Mouse (Mus musculus): ENCODE data around the gene Commd7. TPM values are rescaled to one million over a fixed set of nuclear protein-coding genes. Genes with fewer than 3 reads are reported as not detected.
A peak's percentile ranks its signal among the peaks of the same experiment; 100 is the strongest.

Gene Commd7
- total and polyA plus RNA-seq, 2 experiments from 2014 or later = 10.5 to 45.5 TPM

DNA sequence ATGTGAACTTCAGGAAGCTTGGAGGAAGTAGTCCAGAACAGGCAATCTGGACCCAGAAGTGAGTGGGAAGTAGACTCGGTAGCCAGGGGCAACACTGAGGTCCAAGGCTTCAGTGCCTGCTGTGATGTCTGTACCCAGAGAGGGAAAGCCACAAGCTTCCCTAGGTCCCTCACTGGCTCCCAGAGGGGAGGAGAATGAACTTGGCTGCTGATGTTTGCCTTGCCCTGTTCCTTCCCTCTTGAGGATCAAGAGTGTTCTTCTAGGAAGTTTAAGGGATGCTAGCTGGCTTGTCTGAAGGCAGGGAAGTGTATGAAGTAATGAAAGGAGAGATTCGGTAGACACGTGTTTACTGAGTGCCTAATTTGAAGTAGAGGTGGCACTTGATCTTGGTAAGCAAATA, 9.9 kb upstream of the Commd7 start:
- no peak overlapping the region for H3K27ac ChIP-seq (ENCODE audit: low read depth)
- no peak overlapping the region for H3K9ac ChIP-seq (replicated peaks; ENCODE audit: low read depth, low read length)
- ATAC-seq (ENCODE audit: insufficient read depth, low read depth) (no peak), DNase-seq (ENCODE audit: low spot score) (no peak)
- no peaks in the 10 kb centered on the region for H3K9me3 ChIP-seq (replicated peaks; ENCODE audit: control insufficient read depth, low read length)
- no peaks in the 10 kb centered on the region for H3K36me3 ChIP-seq (replicated peaks; ENCODE audit: control insufficient read depth, insufficient read depth, low read length)
- TF ChIP-seq CTCF (IDR thresholded peaks at IDR 0.05; ENCODE audit: low read depth) = no peak
- TF ChIP-seq EP300 (IDR thresholded peaks at IDR 0.05; ENCODE audit: low read depth) = no peak
- no peaks in the 10 kb centered on the region for H3K4me1 ChIP-seq (ENCODE audit: control insufficient read depth, insufficient read depth)
- H3K27me3 ChIP-seq (ENCODE audit: control insufficient read depth, insufficient read depth, low read length) = no peaks in the 10 kb centered on the region
- H3K4me2 ChIP-seq (ENCODE audit: low read depth, low read length) = no peak overlapping the region
- WGBS = 32% methylated on average over 3 of the region's 3 CpGs
- no peak overlapping the region for H3K4me3 ChIP-seq (ENCODE audit: low read depth, low read length)

DNA sequence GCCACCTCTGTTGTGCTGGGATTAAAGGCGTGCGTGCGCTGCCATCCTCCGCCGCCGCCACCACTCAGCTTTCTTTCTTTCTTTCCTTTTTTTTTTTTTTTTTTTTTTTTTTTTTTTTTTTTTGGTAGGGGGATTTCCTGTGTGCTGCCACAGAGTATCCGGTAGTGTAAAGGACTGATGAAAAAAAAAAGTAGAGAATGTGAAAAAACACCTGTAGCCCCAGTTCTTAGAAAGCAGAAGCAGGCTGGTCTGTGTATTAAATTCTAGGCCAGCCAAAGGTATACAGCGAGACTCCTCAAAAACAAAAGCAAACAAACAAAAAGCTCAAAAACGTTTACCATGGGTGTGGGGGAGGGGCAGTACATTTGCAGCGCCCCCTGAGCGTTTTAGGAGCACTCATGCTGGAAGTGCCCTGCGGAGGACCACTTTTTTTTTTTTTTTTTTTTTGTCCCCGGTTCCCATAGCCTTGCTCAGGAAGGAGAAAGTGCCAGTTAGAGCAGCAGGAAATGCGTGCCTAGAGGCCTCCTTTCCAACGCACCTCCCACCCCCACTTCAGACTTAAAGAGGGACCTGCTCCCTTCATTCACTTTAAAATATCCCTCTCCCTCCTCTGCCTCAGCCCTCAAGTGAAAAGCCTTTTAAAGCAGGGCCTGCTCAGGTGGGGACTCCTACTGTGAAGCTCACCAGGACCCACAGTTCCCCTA, 6.5 kb upstream of the Commd7 start:
- no peak overlapping the region for H3K4me2 ChIP-seq (ENCODE audit: low read depth, low read length)
- H3K9ac ChIP-seq (replicated peaks; ENCODE audit: low read depth, low read length) = no peak overlapping the region
- 35% methylated on average over 15 of the region's 15 CpGs for WGBS
- H3K27ac ChIP-seq (ENCODE audit: low read depth) = no peak overlapping the region
- H3K9me3 ChIP-seq (replicated peaks; ENCODE audit: control insufficient read depth, low read length) = no peaks in the 10 kb centered on the region
- H3K4me3 ChIP-seq (ENCODE audit: low read depth, low read length) = no peak overlapping the region
- DNase-seq (ENCODE audit: low spot score) = no peak
- H3K36me3 ChIP-seq (replicated peaks; ENCODE audit: control insufficient read depth, insufficient read depth, low read length) = no peaks in the 10 kb centered on the region
- TF ChIP-seq CTCF (IDR thresholded peaks at IDR 0.05; ENCODE audit: low read depth) (no peak), EP300 (IDR thresholded peaks at IDR 0.05; ENCODE audit: low read depth) (no peak)
- ATAC-seq (ENCODE audit: insufficient read depth, low read depth) = no peak
- H3K4me1 ChIP-seq (ENCODE audit: control insufficient read depth, insufficient read depth) = no peaks in the 10 kb centered on the region
- no peaks in the 10 kb centered on the region for H3K27me3 ChIP-seq (ENCODE audit: control insufficient read depth, insufficient read depth, low read length)

DNA sequence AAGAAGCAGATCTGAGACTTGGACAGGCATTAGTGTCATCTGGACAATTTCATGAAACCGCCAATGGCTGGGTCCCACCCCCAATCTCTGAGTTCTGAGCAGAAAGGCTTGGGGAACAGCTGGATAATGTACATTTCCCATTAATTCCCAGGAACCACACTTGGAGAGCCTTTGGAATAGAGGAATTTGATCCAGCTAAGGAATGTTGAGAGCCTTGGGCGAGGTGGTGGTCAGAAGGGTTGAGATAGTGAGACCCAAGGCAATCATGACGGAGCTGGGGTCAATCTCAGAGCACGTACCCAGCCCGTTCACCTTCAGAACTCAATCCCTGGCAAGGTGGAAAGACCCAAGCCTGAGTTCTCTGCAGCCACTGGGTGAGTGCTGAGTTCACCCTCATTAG, 678 bp upstream of the Commd7 start:
- 36% methylated on average over 5 of the region's 5 CpGs for WGBS
- Histone ChIP-seq H3K9ac (replicated peaks; ENCODE audit: low read depth, low read length) (peak overlapping the region; percentile 92; the same call in 1 of the 2 replicates), H3K36me3 (replicated peaks; ENCODE audit: control insufficient read depth, insufficient read depth, low read length) (peaks cover 3% of the 10 kb centered on the region), H3K27ac (ENCODE audit: low read depth) (peak overlapping the region; percentile 91; the same call in 1 of the 2 replicates), H3K4me2 (ENCODE audit: low read depth, low read length) (peak overlapping the region; percentile 80; the same call in 1 of the 2 replicates), H3K9me3 (replicated peaks; ENCODE audit: control insufficient read depth, low read length) (no peaks in the 10 kb centered on the region), H3K4me1 (ENCODE audit: control insufficient read depth, insufficient read depth) (peaks cover 15% of the 10 kb centered on the region), H3K4me3 (ENCODE audit: low read depth, low read length) (no peak overlapping the region), H3K27me3 (ENCODE audit: control insufficient read depth, insufficient read depth, low read length) (no peaks in the 10 kb centered on the region)
- no peak for DNase-seq (ENCODE audit: low spot score)
- TF ChIP-seq CTCF (IDR thresholded peaks at IDR 0.05; ENCODE audit: low read depth) (0 out of 2 replicates have a peak, but pooled peaks have one; percentile 2), EP300 (IDR thresholded peaks at IDR 0.05; ENCODE audit: low read depth) (no peak)
- ATAC-seq (ENCODE audit: insufficient read depth, low read depth) = no peak

DNA sequence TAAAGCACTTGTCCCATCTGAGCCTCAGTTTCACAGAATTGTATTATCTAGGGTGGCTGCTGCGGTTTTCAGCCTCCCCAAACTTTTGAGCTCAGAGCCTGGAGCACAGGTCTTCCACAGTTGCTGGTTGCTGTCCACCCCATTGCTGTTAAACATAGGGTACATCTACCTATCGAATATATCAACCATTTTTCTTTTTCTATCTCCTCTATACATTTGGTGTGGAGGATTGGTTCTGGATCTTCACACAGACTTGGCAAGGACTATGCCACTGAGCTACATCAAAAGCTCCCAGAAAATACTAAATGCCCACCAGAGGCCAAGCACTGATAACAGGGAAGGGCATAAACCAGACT, 268 bp upstream of the Commd7 start:
- Histone ChIP-seq H3K4me1 (ENCODE audit: control insufficient read depth, insufficient read depth) (peaks cover 15% of the 10 kb centered on the region), H3K9me3 (replicated peaks; ENCODE audit: control insufficient read depth, low read length) (no peaks in the 10 kb centered on the region), H3K9ac (replicated peaks; ENCODE audit: low read depth, low read length) (peak overlapping the region; percentile 92), H3K4me2 (ENCODE audit: low read depth, low read length) (peak overlapping the region; percentile 80), H3K27me3 (ENCODE audit: control insufficient read depth, insufficient read depth, low read length) (no peaks in the 10 kb centered on the region), H3K36me3 (replicated peaks; ENCODE audit: control insufficient read depth, insufficient read depth, low read length) (peaks cover 7% of the 10 kb centered on the region), H3K4me3 (ENCODE audit: low read depth, low read length) (peak overlapping the region; percentile 94), H3K27ac (ENCODE audit: low read depth) (peak overlapping the region; percentile 91)
- no peak for DNase-seq (ENCODE audit: low spot score)
- TF ChIP-seq EP300 (IDR thresholded peaks at IDR 0.05; ENCODE audit: low read depth) = no peak
- TF ChIP-seq CTCF (IDR thresholded peaks at IDR 0.05; ENCODE audit: low read depth) = no peak
- 16% methylated on average over 2 of the region's 2 CpGs for WGBS
- ATAC-seq (ENCODE audit: insufficient read depth, low read depth) = no peak

DNA sequence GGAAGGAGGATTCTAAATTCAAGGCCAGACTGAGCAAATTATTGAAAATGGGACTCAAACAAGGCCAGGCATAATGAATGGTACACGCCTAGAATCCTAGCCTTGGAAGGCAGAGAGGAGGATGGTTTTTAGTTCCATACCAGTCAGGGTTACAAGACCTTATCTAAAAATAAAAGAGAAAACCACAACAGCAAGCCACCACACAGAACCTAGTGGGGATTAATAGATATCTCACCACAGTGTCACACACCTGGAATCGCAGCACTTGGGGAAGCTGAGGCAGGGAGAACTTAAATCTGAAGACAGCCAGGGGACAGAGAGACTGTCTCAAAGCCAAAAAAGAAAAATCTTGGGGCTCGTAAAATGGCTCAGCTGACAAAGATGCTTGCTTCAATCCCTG, 1.6 kb downstream of the Commd7 start:
- H3K9me3 ChIP-seq (replicated peaks; ENCODE audit: control insufficient read depth, low read length) = no peaks in the 10 kb centered on the region
- H3K4me3 ChIP-seq (ENCODE audit: low read depth, low read length) = no peak overlapping the region
- ATAC-seq (ENCODE audit: insufficient read depth, low read depth) = no peak
- H3K9ac ChIP-seq (replicated peaks; ENCODE audit: low read depth, low read length) = no peak overlapping the region
- no peak overlapping the region for H3K27ac ChIP-seq (ENCODE audit: low read depth)
- H3K4me2 ChIP-seq (ENCODE audit: low read depth, low read length) = no peak overlapping the region
- WGBS = 82% methylated on average over 3 of the region's 3 CpGs
- TF ChIP-seq EP300 (IDR thresholded peaks at IDR 0.05; ENCODE audit: low read depth) = no peak
- no peak for TF ChIP-seq CTCF (IDR thresholded peaks at IDR 0.05; ENCODE audit: low read depth)
- H3K36me3 ChIP-seq (replicated peaks; ENCODE audit: control insufficient read depth, insufficient read depth, low read length) = peaks cover 24% of the 10 kb centered on the region
- H3K27me3 ChIP-seq (ENCODE audit: control insufficient read depth, insufficient read depth, low read length) = no peaks in the 10 kb centered on the region
- no peak for DNase-seq (ENCODE audit: low spot score)
- peaks cover 15% of the 10 kb centered on the region for H3K4me1 ChIP-seq (ENCODE audit: control insufficient read depth, insufficient read depth)

DNA sequence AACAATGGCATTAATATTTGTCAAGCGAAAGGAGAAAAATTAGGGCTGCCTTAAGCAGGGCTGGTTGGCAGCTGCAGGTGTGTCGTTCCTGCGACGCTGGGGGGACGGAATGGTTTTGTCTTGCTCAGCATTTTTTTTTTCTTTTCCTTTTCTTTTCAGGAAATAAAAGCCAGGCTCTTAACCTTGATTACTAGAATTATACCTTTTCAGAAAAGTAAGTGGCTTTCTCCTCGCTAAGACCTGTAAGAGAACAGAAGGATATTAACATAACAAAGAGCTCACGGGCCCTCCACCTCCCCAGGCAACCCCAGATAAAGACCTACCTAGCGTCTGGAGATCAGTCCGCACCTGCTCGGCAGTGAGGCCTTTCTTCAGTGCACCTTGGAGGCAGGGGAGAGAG, 10.1 kb downstream of the Commd7 start:
- H3K36me3 ChIP-seq (replicated peaks; ENCODE audit: control insufficient read depth, insufficient read depth, low read length) = peaks cover 91% of the 10 kb centered on the region
- WGBS = 78% methylated on average over 10 of the region's 10 CpGs
- no peaks in the 10 kb centered on the region for H3K4me1 ChIP-seq (ENCODE audit: control insufficient read depth, insufficient read depth)

More for the DNA sequence above, 10.1 kb downstream of the Commd7 start:
- Histone ChIP-seq H3K27ac (ENCODE audit: low read depth) (no peak overlapping the region), H3K4me3 (ENCODE audit: low read depth, low read length) (no peak overlapping the region), H3K9me3 (replicated peaks; ENCODE audit: control insufficient read depth, low read length) (no peaks in the 10 kb centered on the region), H3K4me2 (ENCODE audit: low read depth, low read length) (no peak overlapping the region), H3K27me3 (ENCODE audit: control insufficient read depth, insufficient read depth, low read length) (no peaks in the 10 kb centered on the region), H3K9ac (replicated peaks; ENCODE audit: low read depth, low read length) (no peak overlapping the region)
- ATAC-seq (ENCODE audit: insufficient read depth, low read depth) (no peak), DNase-seq (ENCODE audit: low spot score) (no peak)
- TF ChIP-seq CTCF (IDR thresholded peaks at IDR 0.05; ENCODE audit: low read depth) (no peak), EP300 (IDR thresholded peaks at IDR 0.05; ENCODE audit: low read depth) (no peak)

Data from heart, postnatal 0 days (tissue).